Mouse (Mus musculus) neutrophil, adult 5-6 weeks (primary cell): Measurements from ENCODE around the gene Vmn1r56. TPM values are rescaled to one million over a fixed set of nuclear protein-coding genes. Genes with fewer than 3 reads are reported as not detected.
"Not testable (repeated sequence)": the region's sequence is repeated elsewhere in the genome, so short reads cannot be mapped to it uniquely, and the experiment has no call there.

Experiments
- ATAC-seq: fragments of 151-379, 151-347 bp; 2 replicates; pipeline ENCODE4 v1.8.0; 2017; ENCODE audit warnings: mild to moderate bottlenecking, moderate TSS enrichment; ENCODE audit not compliant: insufficient number of reproducible peaks, poor library complexity, low FRiP score, severe bottlenecking; ENCODE audit errors: extremely low read depth
- total RNA-seq: library from RNA; stranded (forward); fragments of 200-1000 nt; gene quantifications from 2 replicates; pipeline ENCODE4 v1.2.3, GENCODE M21; 2017

Vmn1r56 gene
- not detected in 2 replicates for total RNA-seq

- ATAC-seq, result not testable (repeated sequence)
These were observed at the start of gene Vmn1r56 for GRCm38 (mm10) chr7:5196647-5197046. Vmn1r56 (minus strand) TSS chr7:5196747.

DNA sequence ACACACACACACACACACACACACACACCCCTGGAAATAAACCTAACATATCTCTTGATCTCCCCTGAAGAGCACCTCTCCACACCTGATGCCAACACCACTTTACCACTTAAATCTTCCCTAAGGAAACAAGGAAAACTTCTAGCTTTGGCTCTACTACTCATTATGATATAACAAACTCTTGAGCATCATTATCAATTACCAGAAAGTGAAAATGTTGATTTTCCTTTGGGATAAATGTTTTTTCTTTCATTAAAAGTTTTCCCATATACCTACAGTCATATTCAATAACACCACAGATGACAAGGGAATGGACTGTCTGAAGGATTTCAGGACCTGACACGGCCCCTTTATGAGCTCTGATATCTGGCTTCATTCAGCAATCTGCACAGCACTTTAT lies 21.6 kb upstream of the Vmn1r56 start, which contains the start of gene Vmn1r57:
Gene Vmn1r57, plus strand, starts transcription at position 301 of the 400 bp plus-strand sequence.
- ATAC-seq, result not testable (repeated sequence)

- ATAC-seq, result not testable (repeated sequence)
These were observed 47.0 kb downstream of the Vmn1r56 start, which contains the start of gene Vmn1r55 for GRCm38 (mm10) chr7:5149570-5149969. Vmn1r55 (minus strand) TSS chr7:5149670.

Other genes starting within 250 kb of the Vmn1r56 start
- gene Sbk2, start 232.3 kb downstream of the Vmn1r56 start, total RNA-seq, result not detected in 2 replicates
- gene Sbk3, start 225.6 kb downstream of the Vmn1r56 start, total RNA-seq, result not detected in 2 replicates
- 4.1 and 4.5 TPM in 2 replicates for gene Zfp579, start 200.6 kb downstream of the Vmn1r56 start, total RNA-seq
- gene Zfp524, start 182.3 kb downstream of the Vmn1r56 start, total RNA-seq, result 8.8 and 13.7 TPM in 2 replicates
- gene Fiz1, start 182.1 kb downstream of the Vmn1r56 start, total RNA-seq, result 19.8 and 22.2 TPM in 2 replicates
- 1.8 TPM in 1 of 2 replicates, not detected in the other for gene Gm44973, start 181.3 kb downstream of the Vmn1r56 start, total RNA-seq
- gene Zfp865, start 176.4 kb downstream of the Vmn1r56 start, total RNA-seq, result 34.3 and 38.5 TPM in 2 replicates
- gene Ccdc106, start 176.2 kb downstream of the Vmn1r56 start, total RNA-seq, result 0.23 TPM in 1 of 2 replicates, not detected in the other
- gene 4632433K11Rik, start 162.6 kb downstream of the Vmn1r56 start, total RNA-seq, result 0.98 and 1.6 TPM in 2 replicates
- gene Zfp784, start 158.3 kb downstream of the Vmn1r56 start, total RNA-seq, result 2.9 and 3.4 TPM in 2 replicates
- 0.93 TPM in 1 of 2 replicates, not detected in the other for gene Zfp580, start 145.2 kb downstream of the Vmn1r56 start, total RNA-seq
- 168 and 188 TPM in 2 replicates for gene U2af2, start 134.6 kb downstream of the Vmn1r56 start, total RNA-seq
- gene Epn1, start 116.5 kb downstream of the Vmn1r56 start, total RNA-seq, result 118 and 130 TPM in 2 replicates
- gene Rfpl4, start 79.8 kb downstream of the Vmn1r56 start, total RNA-seq, result not detected in 2 replicates
- gene Rasl2-9, start 70.8 kb downstream of the Vmn1r56 start, total RNA-seq, result 0.98 TPM in 1 of 2 replicates, not detected in the other
- not detected in 2 replicates for gene Vmn1r55, start 47.1 kb downstream of the Vmn1r56 start, total RNA-seq
- gene Vmn1r57, start 21.7 kb upstream of the Vmn1r56 start, total RNA-seq, result not detected in 2 replicates
- not detected in 2 replicates for gene Gm5065, start 153.8 kb upstream of the Vmn1r56 start, total RNA-seq
- gene Nlrp2, start 154.3 kb upstream of the Vmn1r56 start, total RNA-seq, result not detected in 2 replicates
- not detected in 2 replicates for gene Vmn1r58, start 216.6 kb upstream of the Vmn1r56 start, total RNA-seq